Mouse (Mus musculus): ENCODE measurements around the gene Rwdd1.

DNA sequence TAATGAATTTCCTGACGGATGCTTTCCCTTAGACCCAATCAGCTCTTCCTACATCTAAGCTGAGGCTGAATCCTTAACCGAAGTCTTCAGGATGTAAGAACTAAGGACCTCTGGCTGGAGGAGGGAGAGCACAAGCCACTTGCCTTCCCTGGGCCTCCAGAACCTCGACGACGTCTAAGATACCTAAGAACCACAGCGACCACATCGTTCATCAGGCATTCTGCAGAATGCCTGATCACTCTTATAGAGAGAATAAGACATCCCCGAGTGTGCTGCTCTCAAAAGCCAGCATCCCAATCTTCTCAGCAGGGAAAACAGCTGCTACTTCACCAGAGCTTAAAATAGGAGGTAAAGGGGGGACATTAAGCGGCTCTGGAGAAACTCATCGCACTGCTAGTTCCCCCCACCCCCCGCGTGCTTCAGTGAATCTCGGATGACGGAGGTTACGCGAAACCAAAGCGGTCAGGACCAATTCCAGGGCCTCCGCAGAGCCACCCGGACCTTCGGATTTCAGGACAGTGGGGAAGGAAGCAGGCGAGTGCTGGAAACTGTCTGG lies 600 bp downstream of the Rwdd1 start:
- TF ChIP-seq CTCF (IDR thresholded peaks at IDR 0.05; ENCODE audit: low read depth) (no peak), EP300 (optimal IDR thresholded peaks at IDR 0.05) (no peak)

All from stomach, postnatal 0 days (tissue).